Mouse (Mus musculus) intestine, embryonic 16.5 days (tissue): Measurements from ENCODE around the gene Uap1. TPM values are rescaled to one million over a fixed set of nuclear protein-coding genes. Genes with fewer than 3 reads are reported as not detected.
"Not testable (repeated sequence)": the region's sequence is repeated elsewhere in the genome, so short reads cannot be mapped to it uniquely, and the experiment has no call there.

Experiments used
- ATAC-seq: fragments of 200-750 bp; cut with Nextera tagmentation; 2 replicates; pipeline ENCODE4 v1.8.0; 2017; ENCODE audit warnings: moderate TSS enrichment, moderate library complexity
- H3K27ac ChIP-seq: fragments of 300-500 bp; sonication (generic); 2 replicates; pipeline ENCODE4 v1.5.1; 2014; ENCODE audit warnings: mild to moderate bottlenecking, low read length
- H3K27me3 ChIP-seq: fragments of 300-500 bp; sonication (generic); replicated peaks from 2 replicates; pipeline ENCODE4 v1.6.1; 2014; ENCODE audit warnings: low read length, control low read depth, mixed read lengths; ENCODE audit not compliant: control insufficient read depth, insufficient read depth
- H3K36me3 ChIP-seq: fragments of 300-500 bp; sonication (generic); 2 replicates; pipeline ENCODE4 v1.6.1; 2014; ENCODE audit warnings: low read length, control low read depth; ENCODE audit not compliant: control insufficient read depth, insufficient read depth
- H3K4me1 ChIP-seq: fragments of 300-500 bp; sonication (generic); 2 replicates; pipeline ENCODE4 v1.6.1; 2014; ENCODE audit warnings: low read length, control low read depth, mixed read lengths; ENCODE audit not compliant: control insufficient read depth, insufficient read depth
- H3K4me2 ChIP-seq: fragments of 300-500 bp; sonication (generic); 2 replicates; pipeline ENCODE4 v1.6.1; 2014; ENCODE audit warnings: low read depth, low read length, control low read depth
- H3K4me3 ChIP-seq: fragments of 300-500 bp; sonication (generic); 2 replicates; pipeline ENCODE4 v1.5.1; 2014; ENCODE audit warnings: mild to moderate bottlenecking, low read length
- H3K9ac ChIP-seq: fragments of 300-500 bp; sonication (generic); 2 replicates; pipeline ENCODE4 v1.6.1; 2014; ENCODE audit warnings: low read depth, low read length
- H3K9me3 ChIP-seq: fragments of 300-500 bp; sonication (generic); 2 replicates; pipeline ENCODE4 v1.6.1; 2016; ENCODE audit warnings: low read length, control low read depth; ENCODE audit not compliant: control insufficient read depth
- WGBS: fragments of 180-500 bp; shearing (Covaris S2); extraction: QIAGEN DNeasy Blood & Tissue Kit; methylation state at CpG from one replicate; pipeline ENCODE4 v1.1.7; 2014; 5-methylcytosine and 5-hydroxymethylcytosine counted together
- polyA plus RNA-seq: library from polyadenylated mRNA; unstranded; fragments of >200 nt; fragmentation: Nextera tagmentation; extraction: Ambion mirVana; gene quantifications from 2 replicates; pipeline ENCODE4 v1.2.1, GENCODE M21; 2015

Gene Uap1
- polyA plus RNA-seq, 1 experiment from 2014 or later, result 46.9 TPM

DNA sequence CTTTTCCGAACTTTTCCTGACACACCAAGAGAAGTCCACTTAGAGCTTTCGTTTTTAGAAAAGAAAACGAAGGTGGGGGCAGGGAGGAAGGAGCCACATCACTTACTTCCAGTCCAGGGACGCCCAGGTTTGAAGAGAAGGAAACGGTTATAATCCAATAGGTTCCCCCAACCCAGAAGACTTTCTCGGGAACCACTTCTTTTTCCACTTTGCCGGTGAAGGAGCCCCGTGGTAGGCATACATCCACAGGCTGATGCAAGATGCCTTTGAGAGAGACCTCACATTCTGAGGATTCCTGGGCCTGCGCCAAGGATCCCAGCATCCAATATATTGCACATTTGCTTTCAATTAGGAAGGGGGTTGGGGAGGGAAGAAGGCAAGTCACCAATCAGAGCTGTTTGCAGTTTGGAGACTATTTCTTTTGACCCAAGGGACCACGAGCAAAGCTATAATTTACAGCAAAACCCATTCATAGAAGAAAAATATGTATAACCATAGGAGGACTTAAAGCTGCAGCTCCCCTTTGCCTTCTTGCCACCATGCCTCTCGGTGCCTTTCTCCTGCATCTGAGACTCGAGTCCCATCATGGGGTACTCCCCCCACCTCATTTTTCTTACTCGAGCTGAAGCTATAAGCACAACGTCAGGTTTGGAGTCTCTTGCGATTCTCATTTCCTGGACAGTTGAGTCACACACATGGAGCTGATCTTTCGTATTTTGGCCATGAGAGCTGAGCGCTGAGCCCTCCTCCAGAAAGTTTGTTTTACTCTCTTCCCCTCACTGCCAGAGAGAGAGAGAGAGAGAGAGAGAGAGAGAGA, 64.0 kb downstream of the Uap1 start, which contains the start of gene Ddr2:
Ddr2 (minus strand) TSS at position 247 of the 817 bp plus-strand sequence.
- Histone ChIP-seq H3K9me3 (no peaks in the 10 kb centered on the region), H3K4me1 (peaks cover 9% of the 10 kb centered on the region; the same call in 1 of the 2 replicates), H3K4me2 (peak within 1 kb of the TSS; percentile 44), H3K27ac (peak within 1 kb of the TSS; percentile 94), H3K36me3 (no peaks in the 10 kb centered on the region), H3K9ac (peak within 1 kb of the TSS; percentile 61), H3K4me3 (peak within 1 kb of the TSS; percentile 49), H3K27me3 (no peaks in the 10 kb centered on the region)
- WGBS, result 46% methylated on average over 17 of the region's 17 CpGs
- peak; percentile 87 for ATAC-seq

DNA sequence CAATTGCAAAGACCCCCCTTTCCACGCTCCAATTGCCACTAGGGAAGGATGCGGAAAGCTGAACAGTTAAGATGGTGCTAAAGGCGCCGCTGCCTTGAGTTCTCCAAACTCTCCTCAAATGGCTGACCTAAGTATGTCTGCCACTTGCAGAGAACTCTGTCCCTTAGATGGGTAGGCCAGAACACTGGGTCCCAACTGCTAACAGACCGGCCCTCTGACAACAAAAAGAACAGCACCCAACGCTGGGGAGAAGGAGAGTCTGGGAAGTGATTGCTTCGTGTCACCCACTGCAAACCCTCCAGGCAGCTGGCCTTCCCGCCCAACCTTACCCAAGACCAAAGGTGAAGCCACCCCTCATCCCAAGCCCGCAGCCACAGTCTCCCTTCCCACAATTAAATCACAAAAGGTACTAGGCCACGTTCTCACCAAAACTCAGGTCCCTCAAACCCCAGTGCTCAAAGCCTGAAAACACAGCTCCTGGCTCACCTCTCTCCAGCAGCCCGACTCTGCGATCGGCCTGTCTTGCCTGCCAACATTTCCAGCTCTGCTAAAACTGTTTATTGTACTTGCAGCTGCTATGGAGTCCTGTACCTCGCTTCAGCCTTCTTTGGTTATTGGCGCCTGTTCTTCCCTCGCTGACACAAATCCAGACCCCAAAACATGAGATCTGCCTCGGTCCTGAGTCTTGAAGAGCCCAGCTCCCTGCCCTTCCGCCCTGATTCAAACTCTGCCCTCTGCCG, 64.8 kb downstream of the Uap1 start:
- peaks cover 9% of the 10 kb centered on the region; the same call in 1 of the 2 replicates for H3K4me1 ChIP-seq
- H3K9me3 ChIP-seq, result no peaks in the 10 kb centered on the region
- 54% methylated on average over 19 of the region's 19 CpGs for WGBS
- H3K36me3 ChIP-seq, result no peaks in the 10 kb centered on the region
- no peaks in the 10 kb centered on the region for H3K27me3 ChIP-seq
- peak; percentile 70 for ATAC-seq
- H3K27ac ChIP-seq, result peak overlapping the region; percentile 94
- peak overlapping the region; percentile 44 for H3K4me2 ChIP-seq
- H3K4me3 ChIP-seq, result peak overlapping the region; percentile 49
- H3K9ac ChIP-seq, result peak overlapping the region; percentile 61

DNA sequence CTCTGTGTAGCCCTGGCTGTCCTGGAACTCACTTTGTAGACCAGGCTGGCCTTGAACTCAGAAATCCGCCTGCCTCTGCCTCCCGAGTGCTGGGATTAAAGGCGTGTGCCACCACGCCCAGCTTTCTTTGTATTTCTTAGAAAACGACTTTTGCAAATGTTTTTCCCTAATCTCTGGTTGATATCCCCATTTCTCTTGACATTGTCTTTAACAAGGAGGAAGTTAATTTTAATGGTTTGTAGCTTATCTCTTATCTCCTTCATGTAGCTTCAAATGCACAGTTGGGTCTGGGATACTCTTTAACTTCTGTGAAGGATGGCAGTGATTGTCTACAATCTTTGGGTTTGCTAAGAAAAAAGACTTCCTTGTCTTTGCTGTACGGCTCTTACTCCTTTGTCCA, 71.9 kb downstream of the Uap1 start:
- H3K27me3 ChIP-seq, result not testable (repeated sequence)
- WGBS, result 89% methylated on average over 6 of the region's 6 CpGs

More for the DNA sequence above, 71.9 kb downstream of the Uap1 start:
- not testable (repeated sequence) for H3K36me3 ChIP-seq, H3K9me3 ChIP-seq, H3K4me2 ChIP-seq, ATAC-seq, H3K27ac ChIP-seq, H3K9ac ChIP-seq, H3K4me3 ChIP-seq, H3K4me1 ChIP-seq

Other genes starting within 250 kb of the Uap1 start
- gene Ccdc190, start 246.3 kb downstream of the Uap1 start, polyA plus RNA-seq, result 0.07 TPM in 1 of 2 replicates, not detected in the other
- 21.1 and 23.8 TPM in 2 replicates for gene Hsd17b7, start 205.7 kb downstream of the Uap1 start, polyA plus RNA-seq
- 31.9 and 34.8 TPM in 2 replicates for gene Ddr2, start 64.2 kb downstream of the Uap1 start, polyA plus RNA-seq
- 5.7 and 7.1 TPM in 2 replicates for gene Uhmk1, start 40.4 kb upstream of the Uap1 start, polyA plus RNA-seq
- not detected in 2 replicates for gene Sh2d1b2, start 57.8 kb upstream of the Uap1 start, polyA plus RNA-seq
- gene Sh2d1b1, start 102.4 kb upstream of the Uap1 start, polyA plus RNA-seq, result 0.35 and 0.50 TPM in 2 replicates
- 2.5 and 2.7 TPM in 2 replicates for gene Gm7694, start 131.4 kb upstream of the Uap1 start, polyA plus RNA-seq
- gene Spata46, start 133.8 kb upstream of the Uap1 start, polyA plus RNA-seq, result 0.80 and 1.0 TPM in 2 replicates